Mouse (Mus musculus) layer of hippocampus, postnatal 36 days (tissue): Measurements from ENCODE around the gene Chil3. TPM values are rescaled to one million over a fixed set of nuclear protein-coding genes. Genes with fewer than 3 reads are reported as not detected.
"Not testable (repeated sequence)": the region's sequence is repeated elsewhere in the genome, so short reads cannot be mapped to it uniquely, and the experiment has no call there.

ENCODE experiments used
- DNase-seq, 2 experiments: peaks; one replicate each; pipeline ENCODE4 v3.0.0; 2022
- total RNA-seq, 2 experiments: library from RNA; stranded (reverse); gene quantifications; 2 replicates each; pipeline ENCODE4 v1.2.3; 2021

Chil3 gene
- total RNA-seq, result not detected

DNA sequence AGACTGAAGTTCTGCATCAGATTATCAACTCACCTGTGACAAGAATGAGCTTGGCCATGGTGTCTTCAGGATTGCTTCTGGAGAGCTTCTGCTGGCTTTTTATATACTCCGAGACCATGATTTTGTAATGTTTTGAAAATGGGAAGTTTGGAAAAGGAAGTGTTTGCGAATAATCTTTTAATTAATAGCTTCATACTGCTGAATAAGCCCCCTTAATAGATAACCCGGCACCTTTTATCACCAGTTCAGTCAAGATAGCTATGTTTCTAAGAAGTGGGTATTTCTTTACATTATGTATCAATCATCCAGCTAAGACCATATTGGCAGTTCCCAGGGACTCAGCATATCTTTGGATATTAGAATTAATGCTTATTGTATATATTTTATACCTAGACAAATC is at the start of gene Chil3:
Gene Chil3 (minus strand): TSS at position 101 of the 400 bp plus-strand sequence.
- DNase-seq, result no peak

DNA sequence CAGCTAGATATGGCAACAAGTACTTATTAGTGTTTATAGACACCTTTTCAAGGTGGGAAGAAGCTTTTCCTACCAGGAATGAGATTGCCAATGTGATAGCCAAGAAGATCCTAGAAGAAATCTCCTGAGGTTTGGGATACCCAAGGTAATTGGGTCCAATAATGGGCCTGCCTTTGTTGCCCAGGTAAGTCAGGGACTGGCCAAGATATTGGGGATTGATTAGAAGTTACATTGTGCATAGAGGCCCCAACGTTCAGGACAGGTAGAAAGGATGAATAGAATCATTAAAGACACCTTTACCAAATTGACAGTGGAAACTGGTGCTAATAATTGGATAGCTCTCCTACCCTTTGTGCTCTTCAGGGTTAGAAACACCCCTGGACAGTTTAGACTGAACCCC is 30.7 kb upstream of the Chil3 start:
- DNase-seq, result not testable (repeated sequence)

DNA sequence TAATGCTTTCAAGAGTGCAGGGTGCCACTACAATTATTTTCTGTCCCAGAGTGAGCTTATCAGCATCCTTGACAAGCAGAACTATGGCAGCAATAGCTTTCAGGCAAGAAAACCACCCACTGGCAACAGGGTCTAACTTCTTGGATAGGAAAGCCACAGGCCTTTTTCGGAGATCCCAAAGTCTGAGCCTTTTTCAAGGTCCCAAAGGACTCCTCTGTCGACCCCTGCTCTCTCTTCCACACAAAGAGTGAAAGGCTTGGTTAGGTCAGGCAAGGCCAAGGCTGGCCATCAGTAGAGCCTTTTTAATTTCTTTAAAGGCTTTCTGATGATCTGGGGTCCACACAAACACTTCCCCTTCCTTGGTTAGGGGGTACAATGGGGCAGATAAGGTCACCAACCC is 29.9 kb upstream of the Chil3 start:
- not testable (repeated sequence) for DNase-seq

DNA sequence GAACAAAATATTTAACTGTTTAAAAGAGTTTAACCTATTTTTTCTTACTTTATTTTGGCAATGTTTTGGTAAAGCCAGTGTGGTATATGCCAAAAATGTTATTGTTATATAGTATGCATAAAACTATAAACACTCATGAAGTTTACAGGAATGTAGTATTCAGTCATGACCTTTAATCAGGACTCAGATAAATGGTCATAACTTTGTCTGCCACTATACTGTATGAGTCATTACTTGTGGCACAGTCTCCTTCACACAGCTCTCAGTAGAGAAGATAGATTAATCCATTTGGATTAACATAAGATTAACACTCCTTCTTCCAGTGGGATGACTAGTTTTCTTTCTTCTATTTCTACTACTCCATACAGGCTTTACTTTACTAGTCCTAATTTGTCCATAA is 28.9 kb upstream of the Chil3 start:
- DNase-seq, result no peak

DNA sequence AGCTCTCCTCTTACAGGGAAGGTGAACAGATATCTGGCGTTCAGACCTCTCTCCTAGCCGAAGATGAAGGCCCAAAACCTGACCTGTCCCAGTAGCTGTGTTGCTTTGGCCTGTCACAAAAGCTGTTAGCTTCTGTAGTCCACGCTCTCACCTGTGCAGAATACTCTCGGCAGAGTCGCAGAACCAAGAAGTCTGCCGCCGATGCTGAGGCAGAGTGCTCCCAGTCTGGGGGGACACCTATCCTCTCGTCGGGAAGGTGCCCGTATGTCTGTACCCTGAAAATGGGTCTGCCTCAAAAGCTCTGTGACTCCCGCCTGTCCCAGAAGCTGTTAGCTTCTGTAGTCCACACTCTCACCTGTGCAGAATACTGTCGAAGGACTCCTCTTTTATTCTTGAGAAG is 28.1 kb upstream of the Chil3 start:
- no peak for DNase-seq

DNA sequence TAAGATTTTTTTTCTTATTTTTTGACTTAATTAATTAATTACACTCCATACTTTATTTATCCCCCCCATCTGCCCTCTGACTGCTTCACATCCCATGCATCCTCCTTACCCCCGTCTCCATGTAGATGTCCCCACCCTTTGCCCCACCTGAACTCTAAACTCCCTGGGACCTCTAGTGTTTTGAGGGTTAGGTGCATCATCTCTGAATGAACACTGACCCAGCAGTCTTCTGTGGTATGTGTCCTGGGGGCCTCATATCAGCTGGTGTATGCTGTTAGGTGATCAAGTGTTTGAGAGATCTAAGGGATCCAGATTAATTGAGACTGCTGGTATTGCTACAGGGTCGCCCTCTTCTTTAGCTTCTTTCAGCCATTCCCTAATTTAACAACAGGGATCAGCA is 20.6 kb upstream of the Chil3 start:
- DNase-seq, result no peak

DNA sequence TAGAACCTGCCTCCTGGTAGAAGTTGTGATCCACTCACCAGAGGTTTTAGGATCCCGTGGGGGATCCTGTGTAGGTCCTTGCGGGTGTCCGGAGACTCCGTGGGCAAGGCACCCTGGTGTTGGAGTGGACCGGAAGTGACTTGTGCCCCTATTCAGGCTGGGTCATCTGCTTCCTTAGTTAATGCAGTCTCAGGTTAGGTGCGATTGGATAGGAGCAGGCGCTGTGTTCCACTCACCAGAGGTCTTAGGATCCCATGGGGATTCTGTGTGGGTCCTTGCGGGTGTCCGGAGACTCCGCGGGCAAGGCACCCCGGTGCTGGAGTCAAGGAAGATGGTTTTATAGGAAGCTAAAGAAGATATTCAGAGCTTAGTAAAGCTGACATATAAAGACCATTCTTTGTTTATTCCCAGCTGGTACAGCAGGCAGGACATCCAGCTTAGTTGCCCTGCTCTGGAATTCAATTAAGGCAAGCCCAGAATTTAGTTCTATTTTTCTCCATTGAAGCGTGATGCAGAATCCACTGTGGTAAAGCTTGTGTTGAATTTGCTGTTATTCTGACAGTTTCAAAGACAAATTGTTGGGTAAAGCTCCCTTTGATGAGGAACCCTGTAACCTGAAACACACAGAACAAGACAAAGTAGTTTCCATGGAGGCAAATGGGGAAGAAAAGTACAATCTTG is 10.3 kb upstream of the Chil3 start:
- no peak for DNase-seq

DNA sequence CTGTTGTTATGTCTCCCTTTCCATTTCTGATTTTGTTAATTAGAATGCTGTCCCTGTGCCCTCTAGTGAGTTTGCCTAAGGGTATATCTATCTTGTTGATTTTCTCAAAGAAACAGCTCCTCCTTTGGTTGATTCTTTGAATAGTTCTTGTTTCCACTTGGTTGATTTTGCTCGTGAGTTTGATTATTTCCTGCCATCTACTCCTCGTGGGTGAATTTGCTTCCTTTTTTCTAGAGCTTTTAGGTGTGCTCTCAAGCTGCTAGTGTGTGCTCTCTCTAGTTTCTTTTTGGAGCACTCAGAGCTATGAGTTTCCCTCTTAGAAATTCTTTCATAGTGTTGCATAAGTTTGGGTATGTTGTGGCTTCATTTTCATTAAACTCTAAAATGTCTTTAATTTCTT is 7.6 kb upstream of the Chil3 start:
- DNase-seq, result not testable (repeated sequence)

DNA sequence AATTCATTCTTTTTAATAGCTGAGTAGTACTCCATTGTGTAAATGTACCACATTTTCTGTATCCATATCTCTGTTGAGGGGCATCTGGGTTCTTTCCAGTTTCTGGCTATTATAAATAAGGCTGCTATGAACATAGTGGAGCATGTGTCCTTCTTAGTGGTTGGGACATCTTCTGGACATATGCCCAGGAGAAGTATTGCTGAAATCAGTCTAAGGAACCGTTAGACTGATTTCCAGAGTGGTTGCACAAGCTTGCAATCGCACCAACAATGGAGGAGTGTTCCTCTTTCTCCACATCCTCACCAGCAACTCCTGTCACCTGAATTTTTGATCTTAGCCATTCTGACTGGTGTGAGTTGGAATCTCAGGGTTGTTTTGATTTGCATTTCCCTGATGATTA is 5.1 kb upstream of the Chil3 start:
- DNase-seq, result not testable (repeated sequence)

DNA sequence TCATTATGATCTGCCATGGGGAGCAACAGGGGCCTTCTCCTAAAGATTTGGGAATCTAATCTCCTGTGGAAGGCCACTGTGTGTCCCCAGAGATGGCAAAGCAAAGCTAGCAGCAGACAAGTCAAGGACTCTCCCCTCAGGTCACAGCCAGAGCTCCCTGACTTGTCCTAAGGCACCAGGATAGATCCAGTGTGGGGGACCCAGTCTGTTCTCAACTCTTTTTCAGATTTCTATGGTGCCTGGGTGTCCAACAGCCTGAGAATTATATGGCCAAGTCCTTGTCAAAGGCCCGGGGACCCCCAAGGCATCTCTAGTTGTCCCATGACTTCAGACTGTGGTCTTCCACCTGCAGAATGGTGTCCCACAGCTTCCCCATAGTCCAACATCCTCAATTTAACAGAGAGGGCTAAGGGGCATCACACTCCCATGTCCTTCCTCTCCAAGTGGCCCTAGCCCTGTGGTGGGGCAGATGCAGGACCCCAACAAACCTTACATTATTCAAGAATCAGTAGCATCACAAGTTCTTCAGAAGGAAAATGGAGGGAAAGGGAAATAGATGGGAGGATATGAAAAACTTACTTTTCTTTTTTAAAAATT is 3.9 kb upstream of the Chil3 start:
- no peak for DNase-seq

DNA sequence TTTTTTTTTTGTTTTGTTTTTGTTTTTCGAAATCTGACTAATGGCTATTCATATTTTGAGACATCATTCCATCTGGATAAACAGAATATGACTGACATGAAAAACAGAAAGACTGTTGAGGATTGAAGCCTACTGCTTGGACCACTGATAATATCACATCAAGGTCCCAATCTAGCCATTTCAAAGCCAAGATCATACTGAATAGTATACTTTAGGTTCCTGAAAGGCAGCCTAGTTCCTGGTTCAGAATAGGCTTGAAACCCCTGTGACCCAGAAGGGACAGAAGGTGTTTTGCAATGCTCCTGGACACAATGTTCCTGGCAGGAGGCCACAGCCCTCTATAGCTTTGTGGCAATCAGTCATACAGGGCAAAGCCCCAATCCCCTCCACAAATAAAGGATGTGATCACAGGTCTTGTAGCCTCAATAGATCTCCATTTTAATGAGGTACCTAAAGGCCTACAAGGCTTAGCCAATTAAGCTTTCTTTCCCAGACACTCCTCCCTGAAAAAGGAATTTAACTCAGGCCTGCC is 3.2 kb upstream of the Chil3 start:
- DNase-seq, result no peak

DNA sequence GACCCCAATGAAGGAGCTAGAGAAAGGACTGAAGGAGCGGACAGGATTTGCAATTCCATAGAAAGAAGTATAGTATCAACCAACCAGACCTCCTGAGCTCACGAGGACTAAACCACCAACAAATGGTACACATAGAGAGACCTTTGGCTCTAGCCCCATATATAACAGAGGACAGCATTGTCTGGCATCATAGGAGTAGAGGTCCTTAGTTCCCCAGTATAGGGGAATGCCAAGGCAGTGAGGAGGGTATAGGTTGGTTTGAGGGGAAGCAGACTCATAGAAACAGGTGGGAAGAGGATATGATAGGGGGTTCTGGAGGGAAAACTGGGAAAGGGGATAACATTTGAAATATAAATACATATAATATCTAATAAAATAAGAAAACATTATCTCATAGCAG is 13.0 kb downstream of the Chil3 start:
- no peak for DNase-seq

DNA sequence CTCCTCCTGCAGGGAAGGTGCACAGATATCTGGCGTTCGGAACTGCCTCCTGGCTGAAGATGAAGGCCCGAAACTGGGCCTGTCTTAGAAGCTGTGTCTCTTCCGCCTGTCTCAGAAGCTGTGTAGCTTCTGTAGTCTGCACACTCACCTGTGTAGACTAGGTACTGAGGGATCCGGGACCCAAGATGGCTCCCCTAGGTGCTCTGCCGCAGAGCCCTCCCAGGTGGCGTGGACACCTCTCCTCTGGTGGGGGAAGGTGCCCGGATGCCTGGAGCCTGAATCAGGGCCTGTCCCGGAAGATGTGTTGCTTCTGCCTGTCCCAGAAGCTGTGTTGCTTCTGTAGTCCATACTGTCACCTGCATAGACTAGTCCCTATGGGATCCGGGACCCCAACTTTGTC is 23.3 kb downstream of the Chil3 start:
- DNase-seq, result no peak

DNA sequence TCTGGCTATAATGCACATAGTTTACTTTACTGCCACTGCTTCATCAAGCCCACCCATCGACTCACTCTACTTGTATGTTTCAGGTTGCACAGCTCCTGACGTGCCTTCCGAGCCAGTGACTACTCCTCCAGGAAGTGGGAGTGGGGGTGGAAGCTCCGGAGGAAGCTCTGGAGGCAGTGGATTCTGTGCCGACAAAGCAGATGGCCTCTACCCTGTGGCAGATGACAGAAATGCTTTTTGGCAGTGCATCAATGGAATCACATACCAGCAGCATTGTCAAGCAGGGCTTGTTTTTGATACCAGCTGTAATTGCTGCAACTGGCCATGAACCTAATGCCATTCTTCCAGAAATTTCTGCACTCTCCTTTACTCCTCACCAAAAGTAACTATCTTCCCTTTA is 35.7 kb downstream of the Chil3 start:
- DNase-seq, result peak; percentile 93 to 95

DNA sequence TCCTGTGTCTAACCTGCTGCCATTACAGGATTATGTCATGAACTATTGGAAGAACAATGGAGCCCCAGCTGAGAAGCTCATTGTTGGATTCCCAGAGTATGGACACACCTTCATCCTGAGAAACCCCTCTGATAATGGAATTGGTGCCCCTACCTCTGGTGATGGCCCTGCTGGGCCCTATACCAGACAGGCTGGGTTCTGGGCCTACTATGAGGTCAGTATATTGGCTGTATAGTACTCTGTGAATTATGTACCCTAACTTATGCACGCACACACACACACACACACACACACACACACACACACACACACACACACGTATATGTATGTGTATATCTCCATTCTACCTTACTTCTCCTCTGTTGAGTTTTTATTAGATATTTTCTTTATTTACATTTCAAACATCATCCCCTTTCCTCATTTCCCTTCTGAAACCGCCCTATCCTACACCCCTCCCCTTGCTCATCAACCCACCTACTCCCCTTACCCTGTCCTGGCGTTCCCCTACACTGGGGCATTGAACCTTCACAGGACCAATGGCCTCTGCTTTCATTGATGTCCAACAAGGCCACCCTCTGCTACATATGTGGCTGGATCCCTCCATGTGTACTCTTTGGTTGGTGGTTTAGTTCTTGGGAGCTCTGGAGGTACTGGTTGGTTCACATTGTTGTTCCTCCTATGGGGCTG is 38.4 kb downstream of the Chil3 start:
- no peak for DNase-seq

DNA sequence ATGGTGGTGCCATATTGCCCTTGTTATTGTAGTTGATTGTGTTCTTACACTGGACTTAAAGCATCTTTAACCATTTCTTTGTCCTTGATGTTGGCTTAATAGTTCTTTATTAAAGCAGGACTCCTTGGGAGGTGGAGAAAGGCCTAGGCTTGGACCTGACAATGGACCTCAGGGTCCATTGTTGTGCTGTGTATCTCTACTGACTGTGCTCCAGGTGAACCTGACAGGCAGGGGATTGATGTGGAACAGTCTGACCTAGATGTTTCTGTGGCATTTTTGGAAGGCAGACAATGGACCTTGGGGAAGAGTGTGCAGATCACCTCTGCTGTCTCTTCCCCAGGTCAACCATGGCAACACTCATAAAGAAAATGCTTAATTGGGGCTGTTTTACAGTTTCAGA is 40.4 kb downstream of the Chil3 start:
- DNase-seq, result no peak

DNA sequence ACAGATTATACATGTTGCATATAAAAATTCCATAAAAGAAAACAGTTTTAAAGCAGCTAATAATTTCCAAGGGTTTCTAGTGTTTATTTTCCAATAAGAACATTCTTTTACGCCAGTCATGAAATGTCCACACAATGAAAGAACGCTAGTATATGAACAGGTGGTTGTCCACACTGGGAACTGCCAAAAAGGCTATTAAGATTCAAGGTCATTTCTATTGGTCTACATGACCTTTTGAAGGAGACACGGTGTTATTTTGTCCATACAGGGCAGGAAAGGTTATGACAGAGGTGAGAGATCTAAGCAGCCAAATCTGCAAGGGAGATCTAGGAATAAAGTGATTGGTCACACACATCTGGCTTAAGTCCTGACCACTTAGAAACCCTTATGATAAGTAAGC is 54.4 kb downstream of the Chil3 start, which contains the start of gene Chia1:
Gene Chia1 (plus strand): TSS at position 301 of the 400 bp plus-strand sequence.
- DNase-seq, result no peak

Other genes with a start within 250 kb of the Chil3 start
- gene I830077J02Rik, start 234.9 kb downstream of the Chil3 start, total RNA-seq, result under 1 TPM; 0.56 to 0.90 TPM
- gene Wdr77, start 208.2 kb downstream of the Chil3 start, total RNA-seq, result 10 to 100 TPM; 50.8 to 50.9 TPM
- 100 to 1,000 TPM; 277 to 291 TPM for gene Atp5f1, start 207.5 kb downstream of the Chil3 start, total RNA-seq
- gene Ovgp1, start 193.9 kb downstream of the Chil3 start, total RNA-seq, result 1 to 10 TPM; 2.8 to 3.0 TPM
- not detected for gene Pifo, start 152.9 kb downstream of the Chil3 start, total RNA-seq
- not detected for gene Chil5, start 134.8 kb downstream of the Chil3 start, total RNA-seq
- gene Chia1, start 54.3 kb downstream of the Chil3 start, total RNA-seq, result 1 to 10 TPM in 1 of 2 experiments, under 1 TPM in 1; 0.58 to 1.1 TPM
- gene Chil4, start 51.9 kb upstream of the Chil3 start, total RNA-seq, result not detected
- gene Chil6, start 238.6 kb upstream of the Chil3 start, total RNA-seq, result not detected